Mouse (Mus musculus): ENCODE results near the gene Ctu2. TPM values are rescaled to one million over a fixed set of nuclear protein-coding genes. Genes with fewer than 3 reads are reported as not detected.

The Ctu2 gene
- polyA plus RNA-seq, 1 experiment from 2014 or later: 27.8 TPM

DNA sequence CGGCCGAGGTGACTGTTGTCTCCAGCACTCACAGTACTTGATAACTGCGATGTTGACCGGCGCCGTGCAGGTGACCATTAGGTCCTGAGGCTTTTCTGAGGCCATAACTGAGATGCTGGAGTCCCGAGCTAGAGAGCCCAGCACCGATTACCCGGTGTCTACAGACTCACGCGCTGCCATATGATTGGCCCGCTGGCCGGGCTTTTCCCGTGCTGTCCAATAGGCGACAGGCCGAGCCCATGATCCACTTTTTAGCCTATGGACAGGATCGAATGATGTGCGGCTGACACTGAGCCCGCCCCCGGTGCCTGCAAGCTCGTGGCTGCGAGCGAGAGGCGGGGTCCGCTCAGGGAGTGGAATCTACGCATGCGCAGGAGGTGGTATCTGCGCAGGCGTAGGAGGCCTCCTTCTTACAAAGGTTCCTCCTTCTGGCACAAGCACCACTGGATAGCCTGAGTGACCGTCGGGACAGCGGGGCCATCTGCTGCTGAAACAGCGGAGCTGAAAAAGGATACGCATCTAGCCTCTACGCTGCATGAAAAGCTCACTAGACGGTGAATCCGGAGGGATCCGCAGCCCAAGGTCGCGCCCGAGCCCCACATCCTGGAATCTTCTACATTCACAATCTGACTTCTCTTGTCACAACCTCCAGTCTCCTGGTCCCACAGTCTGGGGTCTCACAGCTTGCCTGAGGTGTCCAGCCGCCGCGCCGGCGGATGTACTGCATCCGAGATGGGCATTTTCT is 32.5 kb upstream of the Ctu2 start, which contains the start of gene Mvd:
Mvd (minus strand) TSS at position 161 of the 745 bp plus-strand sequence.
- Histone ChIP-seq H3K4me1 (ENCODE audit: control insufficient read depth, insufficient read depth, low read length) (peaks cover 23% of the 10 kb centered on the region), H3K4me2 (ENCODE audit: low read depth, low read length) (peak within 1 kb of the TSS; percentile 100), H3K9me3 (replicated peaks; ENCODE audit: control insufficient read depth, low read length) (no peaks in the 10 kb centered on the region), H3K36me3 (ENCODE audit: control insufficient read depth, insufficient read depth) (no peaks in the 10 kb centered on the region; the same call in 1 of the 2 replicates), H3K27me3 (ENCODE audit: control insufficient read depth, insufficient read depth, low read length) (no peaks in the 10 kb centered on the region), H3K9ac (ENCODE audit: low read length) (peak within 1 kb of the TSS; percentile 85), H3K27ac (ENCODE audit: low read length) (peak within 1 kb of the TSS; percentile 93), H3K4me3 (ENCODE audit: low read length) (peak within 1 kb of the TSS; percentile 88)
- peak; percentile 94 for ATAC-seq (replicated peaks; ENCODE audit: extremely low read depth, insufficient read depth, low FRiP score)
- under 1% methylated on average over 47 of the region's 47 CpGs for WGBS

DNA sequence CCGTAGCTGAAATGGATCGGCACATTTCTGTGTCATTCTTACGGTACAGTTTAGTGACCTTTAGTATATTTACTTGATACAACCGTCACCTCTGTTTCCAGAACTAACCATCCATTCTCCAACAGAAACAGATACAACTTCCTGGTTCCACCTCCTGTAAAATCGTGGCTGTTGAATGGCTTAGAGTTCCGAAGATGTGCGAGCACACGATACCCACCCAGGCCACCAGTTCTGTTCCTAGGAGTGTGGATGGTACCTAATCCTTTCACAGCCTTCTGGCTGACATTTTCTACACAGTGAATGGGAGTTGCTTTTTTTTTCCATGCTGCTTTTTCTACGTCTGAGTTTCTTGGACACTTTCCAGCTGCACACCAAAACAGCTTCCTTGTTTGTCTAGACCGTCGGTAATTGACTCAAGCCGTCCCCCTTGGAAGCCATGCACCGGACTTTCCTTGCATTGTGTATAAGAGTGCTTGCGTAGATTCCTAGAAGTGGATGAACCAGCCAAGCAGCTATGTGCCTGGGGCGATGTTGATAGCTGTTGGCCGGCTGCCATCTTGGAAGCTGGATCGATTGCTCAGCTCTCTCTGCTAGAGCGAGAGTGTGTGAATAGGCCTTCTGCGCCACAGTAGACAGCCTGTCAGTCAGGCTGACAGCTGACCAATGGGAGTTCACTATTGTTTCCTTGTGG is 31.7 kb upstream of the Ctu2 start:
- WGBS: 4% methylated on average over 19 of the region's 19 CpGs
- no peaks in the 10 kb centered on the region; the same call in 1 of the 2 replicates for H3K36me3 ChIP-seq (ENCODE audit: control insufficient read depth, insufficient read depth)
- ATAC-seq (replicated peaks; ENCODE audit: extremely low read depth, insufficient read depth, low FRiP score): peak; percentile 58

GRCm38 (mm10) chr8:122445203-122445602 is 30.7 kb upstream of the Ctu2 start:
- no peak for ATAC-seq (replicated peaks; ENCODE audit: extremely low read depth, insufficient read depth, low FRiP score)
- Histone ChIP-seq H3K36me3 (ENCODE audit: control insufficient read depth, insufficient read depth) (no peaks in the 10 kb centered on the region), H3K27me3 (ENCODE audit: control insufficient read depth, insufficient read depth, low read length) (no peaks in the 10 kb centered on the region), H3K4me2 (ENCODE audit: low read depth, low read length) (peak overlapping the region; percentile 66), H3K9ac (ENCODE audit: low read length) (peak overlapping the region; percentile 73), H3K27ac (ENCODE audit: low read length) (peak overlapping the region; percentile 93), H3K4me3 (ENCODE audit: low read length) (peak overlapping the region; percentile 88), H3K4me1 (ENCODE audit: control insufficient read depth, insufficient read depth, low read length) (peaks cover 23% of the 10 kb centered on the region), H3K9me3 (replicated peaks; ENCODE audit: control insufficient read depth, low read length) (no peaks in the 10 kb centered on the region)
- 58% methylated on average over 3 of the region's 3 CpGs for WGBS

More for the DNA sequence above, 31.7 kb upstream of the Ctu2 start:
- Histone ChIP-seq H3K4me1 (ENCODE audit: control insufficient read depth, insufficient read depth, low read length) (peaks cover 23% of the 10 kb centered on the region), H3K4me2 (ENCODE audit: low read depth, low read length) (peak overlapping the region; percentile 66), H3K9ac (ENCODE audit: low read length) (peak overlapping the region; percentile 73), H3K9me3 (replicated peaks; ENCODE audit: control insufficient read depth, low read length) (no peaks in the 10 kb centered on the region), H3K27ac (ENCODE audit: low read length) (peak overlapping the region; percentile 93), H3K4me3 (ENCODE audit: low read length) (peak overlapping the region; percentile 88), H3K27me3 (ENCODE audit: control insufficient read depth, insufficient read depth, low read length) (no peaks in the 10 kb centered on the region)

GRCm38 (mm10) chr8:122451161-122451703 is 24.7 kb upstream of the Ctu2 start:
- Histone ChIP-seq H3K36me3 (ENCODE audit: control insufficient read depth, insufficient read depth) (no peaks in the 10 kb centered on the region), H3K4me2 (ENCODE audit: low read depth, low read length) (peak overlapping the region; percentile 54), H3K9me3 (replicated peaks; ENCODE audit: control insufficient read depth, low read length) (no peaks in the 10 kb centered on the region), H3K27me3 (ENCODE audit: control insufficient read depth, insufficient read depth, low read length) (no peaks in the 10 kb centered on the region), H3K9ac (ENCODE audit: low read length) (peak overlapping the region; percentile 56), H3K4me1 (ENCODE audit: control insufficient read depth, insufficient read depth, low read length) (peaks cover 27% of the 10 kb centered on the region), H3K27ac (ENCODE audit: low read length) (peak overlapping the region; percentile 98), H3K4me3 (ENCODE audit: low read length) (no peak overlapping the region; the same call in 1 of the 2 replicates)
- peak; percentile 79 for ATAC-seq (replicated peaks; ENCODE audit: extremely low read depth, insufficient read depth, low FRiP score)
- 34% methylated on average over 7 of the region's 7 CpGs for WGBS

GRCm38 (mm10) chr8:122452154-122452553 is 23.8 kb upstream of the Ctu2 start:
- peak; percentile 65 for ATAC-seq (replicated peaks; ENCODE audit: extremely low read depth, insufficient read depth, low FRiP score)
- WGBS: 47% methylated on average over 9 of the region's 10 CpGs
- no peaks in the 10 kb centered on the region for H3K36me3 ChIP-seq (ENCODE audit: control insufficient read depth, insufficient read depth)
- H3K9me3 ChIP-seq (replicated peaks; ENCODE audit: control insufficient read depth, low read length): no peaks in the 10 kb centered on the region
- H3K4me3 ChIP-seq (ENCODE audit: low read length): no peak overlapping the region
- peak overlapping the region; percentile 98 for H3K27ac ChIP-seq (ENCODE audit: low read length)
- H3K4me1 ChIP-seq (ENCODE audit: control insufficient read depth, insufficient read depth, low read length): peaks cover 27% of the 10 kb centered on the region
- no peaks in the 10 kb centered on the region for H3K27me3 ChIP-seq (ENCODE audit: control insufficient read depth, insufficient read depth, low read length)
- H3K9ac ChIP-seq (ENCODE audit: low read length): no peak overlapping the region
- H3K4me2 ChIP-seq (ENCODE audit: low read depth, low read length): no peak overlapping the region; the same call in 1 of the 2 replicates

DNA sequence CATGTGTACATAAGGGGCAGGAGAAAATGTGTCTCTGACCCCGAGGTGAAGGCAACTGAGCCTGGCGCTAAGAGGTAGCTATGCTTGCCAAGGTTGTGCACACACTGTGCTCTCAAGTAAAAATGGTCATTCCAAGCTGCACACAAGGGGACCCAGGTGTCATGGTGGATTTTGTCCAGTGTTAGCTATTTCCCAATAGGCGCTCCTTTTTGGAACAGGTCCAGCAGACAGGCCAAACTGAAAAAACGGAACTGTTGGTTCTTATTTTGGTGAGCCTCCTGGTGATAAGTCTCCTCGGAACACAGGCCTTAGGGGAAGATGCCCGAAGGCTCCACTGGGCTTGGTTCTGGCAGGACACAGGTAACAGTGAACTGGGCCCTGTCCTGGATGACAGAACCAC is 21.5 kb upstream of the Ctu2 start:
- Histone ChIP-seq H3K9ac (ENCODE audit: low read length) (no peak overlapping the region), H3K9me3 (replicated peaks; ENCODE audit: control insufficient read depth, low read length) (no peaks in the 10 kb centered on the region), H3K27ac (ENCODE audit: low read length) (no peak overlapping the region), H3K4me2 (ENCODE audit: low read depth, low read length) (no peak overlapping the region), H3K27me3 (ENCODE audit: control insufficient read depth, insufficient read depth, low read length) (peaks cover 4% of the 10 kb centered on the region; the same call in 1 of the 2 replicates), H3K36me3 (ENCODE audit: control insufficient read depth, insufficient read depth) (no peaks in the 10 kb centered on the region), H3K4me3 (ENCODE audit: low read length) (no peak overlapping the region), H3K4me1 (ENCODE audit: control insufficient read depth, insufficient read depth, low read length) (peaks cover 27% of the 10 kb centered on the region)
- ATAC-seq (replicated peaks; ENCODE audit: extremely low read depth, insufficient read depth, low FRiP score): no peak
- WGBS: 80% methylated on average over 6 of the region's 6 CpGs

DNA sequence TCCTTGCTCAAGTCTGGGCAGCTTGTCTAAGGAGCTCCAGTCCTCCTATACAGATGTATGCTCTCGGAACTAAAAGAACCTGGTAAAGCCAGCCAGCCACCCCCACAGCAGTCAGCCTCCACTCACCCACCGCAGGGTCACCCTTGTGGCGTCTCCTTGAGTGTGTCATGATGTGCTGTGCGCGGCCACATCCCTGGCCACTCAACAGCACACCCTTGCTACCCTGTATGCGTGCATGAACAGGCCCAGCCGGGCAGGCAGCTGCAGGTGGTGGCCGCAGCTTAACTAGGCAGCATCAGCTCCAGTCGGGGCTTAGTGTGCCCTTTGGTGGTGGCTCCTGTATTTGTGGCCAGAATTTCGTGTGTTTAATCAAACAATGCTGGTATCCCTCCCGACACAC is 18.8 kb upstream of the Ctu2 start:
- H3K4me3 ChIP-seq (ENCODE audit: low read length): no peak overlapping the region
- H3K27ac ChIP-seq (ENCODE audit: low read length): no peak overlapping the region
- no peak overlapping the region for H3K4me2 ChIP-seq (ENCODE audit: low read depth, low read length)
- peaks cover 8% of the 10 kb centered on the region; the same call in 1 of the 2 replicates for H3K27me3 ChIP-seq (ENCODE audit: control insufficient read depth, insufficient read depth, low read length)
- H3K36me3 ChIP-seq (ENCODE audit: control insufficient read depth, insufficient read depth): no peaks in the 10 kb centered on the region
- peaks cover 31% of the 10 kb centered on the region for H3K4me1 ChIP-seq (ENCODE audit: control insufficient read depth, insufficient read depth, low read length)
- H3K9me3 ChIP-seq (replicated peaks; ENCODE audit: control insufficient read depth, low read length): no peaks in the 10 kb centered on the region
- H3K9ac ChIP-seq (ENCODE audit: low read length): no peak overlapping the region
- no peak for ATAC-seq (replicated peaks; ENCODE audit: extremely low read depth, insufficient read depth, low FRiP score)
- 64% methylated on average over 11 of the region's 11 CpGs for WGBS

- H3K4me2 ChIP-seq (ENCODE audit: low read depth, low read length): peak overlapping the region; percentile 86; the same call in 1 of the 2 replicates
- ATAC-seq (replicated peaks; ENCODE audit: extremely low read depth, insufficient read depth, low FRiP score): no peak
- no peaks in the 10 kb centered on the region for H3K36me3 ChIP-seq (ENCODE audit: control insufficient read depth, insufficient read depth)
- H3K4me3 ChIP-seq (ENCODE audit: low read length): no peak overlapping the region
- no peaks in the 10 kb centered on the region for H3K9me3 ChIP-seq (replicated peaks; ENCODE audit: control insufficient read depth, low read length)
- H3K4me1 ChIP-seq (ENCODE audit: control insufficient read depth, insufficient read depth, low read length): peaks cover 34% of the 10 kb centered on the region
- WGBS: 67% methylated on average over 6 of the region's 6 CpGs
- H3K27me3 ChIP-seq (ENCODE audit: control insufficient read depth, insufficient read depth, low read length): peaks cover 8% of the 10 kb centered on the region; the same call in 1 of the 2 replicates
- H3K9ac ChIP-seq (ENCODE audit: low read length): no peak overlapping the region
- no peak overlapping the region for H3K27ac ChIP-seq (ENCODE audit: low read length)
These were observed 16.6 kb upstream of the Ctu2 start for GRCm38 (mm10) chr8:122459218-122459900.
